Mouse (Mus musculus) MN1 (cell line): ENCODE data around the gene Pdia4.
"Not testable (repeated sequence)": the region's sequence is repeated elsewhere in the genome, so short reads cannot be mapped to it uniquely, and the experiment has no call there.

Source experiments
- DNase-seq: peaks from one replicate; pipeline ENCODE4 v3.0.0-alpha.2; 2016; ENCODE audit warnings: low spot score

The Pdia4 gene

DNA sequence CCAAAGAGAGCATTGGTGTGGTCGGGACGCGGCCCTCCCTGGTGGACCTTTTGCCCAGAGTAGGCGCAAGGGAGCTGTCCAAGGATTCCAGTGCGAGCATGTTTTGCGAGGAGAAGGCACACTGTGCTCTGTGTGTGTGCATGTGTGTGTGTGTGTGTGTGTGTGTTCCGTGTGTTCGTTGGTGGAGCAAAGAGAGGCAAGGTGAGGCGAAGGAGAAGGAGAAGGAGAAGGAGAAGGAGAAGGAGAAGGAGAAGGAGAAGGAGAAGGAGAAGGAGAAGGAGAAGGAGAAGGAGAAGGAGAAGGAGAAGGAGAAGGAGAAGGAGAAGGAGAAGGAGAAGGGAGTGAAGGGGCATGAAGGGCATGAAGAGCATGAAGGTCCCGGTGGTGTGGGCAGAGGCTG lies 50.5 kb downstream of the Pdia4 start:
- DNase-seq, result not testable (repeated sequence)

DNA sequence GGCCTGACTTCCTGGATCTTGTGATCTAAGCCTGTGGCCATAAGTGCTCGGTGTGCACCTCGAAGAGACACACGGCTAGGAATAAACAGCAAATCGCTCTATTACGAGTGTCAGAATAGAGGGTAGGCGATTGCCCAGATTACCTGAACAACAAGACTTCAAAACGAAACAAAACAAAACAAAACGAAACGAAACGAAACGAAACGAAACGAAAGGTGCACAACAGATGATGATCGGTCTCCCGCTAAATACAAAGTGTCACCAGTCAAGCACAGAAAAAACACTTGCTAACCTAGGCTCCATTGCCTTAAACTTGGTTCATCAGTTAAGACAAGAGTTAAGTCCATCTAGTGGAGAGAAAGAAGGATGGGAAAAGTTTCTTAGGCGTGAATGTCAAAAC lies 53.8 kb downstream of the Pdia4 start:
- DNase-seq, result not testable (repeated sequence)

DNA sequence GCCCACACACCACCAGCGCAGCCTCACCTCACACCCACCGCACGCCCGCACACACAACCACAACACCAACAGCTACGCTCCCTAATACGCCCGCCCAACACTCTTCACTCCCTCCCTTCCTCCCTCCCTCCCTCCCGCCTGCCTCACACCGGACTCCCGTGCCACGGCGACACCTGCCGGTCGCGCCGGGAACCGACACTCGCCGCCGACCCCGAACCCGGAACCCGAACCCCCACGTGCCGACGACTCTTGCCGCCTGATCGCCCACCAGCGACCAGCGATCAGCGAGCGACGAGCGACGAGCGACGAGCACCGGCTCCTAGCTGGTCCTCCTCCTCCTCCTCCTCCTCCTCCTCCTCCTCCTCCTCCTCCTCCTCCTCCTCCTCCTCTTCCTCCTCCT lies 55.4 kb downstream of the Pdia4 start:
- not testable (repeated sequence) for DNase-seq

DNA sequence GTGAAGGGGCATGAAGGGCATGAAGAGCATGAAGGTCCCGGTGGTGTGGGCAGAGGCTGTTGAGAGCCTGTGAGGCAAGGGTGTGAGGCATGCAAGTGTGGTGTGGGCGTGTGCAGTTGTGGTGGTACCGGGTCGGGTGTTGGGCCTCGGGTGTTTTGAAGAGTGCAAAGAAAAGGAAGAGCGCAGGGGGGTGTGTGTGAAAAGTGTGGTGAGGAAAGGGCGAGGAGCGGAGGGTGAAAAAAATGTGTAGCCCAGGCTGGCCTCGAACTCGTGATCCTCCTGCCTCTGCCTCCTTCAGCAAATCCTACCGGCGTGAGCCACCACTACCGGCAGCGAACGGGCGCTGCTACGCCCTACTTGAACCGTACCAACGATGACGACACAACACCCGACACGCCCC lies 55.8 kb downstream of the Pdia4 start:
- not testable (repeated sequence) for DNase-seq

DNA sequence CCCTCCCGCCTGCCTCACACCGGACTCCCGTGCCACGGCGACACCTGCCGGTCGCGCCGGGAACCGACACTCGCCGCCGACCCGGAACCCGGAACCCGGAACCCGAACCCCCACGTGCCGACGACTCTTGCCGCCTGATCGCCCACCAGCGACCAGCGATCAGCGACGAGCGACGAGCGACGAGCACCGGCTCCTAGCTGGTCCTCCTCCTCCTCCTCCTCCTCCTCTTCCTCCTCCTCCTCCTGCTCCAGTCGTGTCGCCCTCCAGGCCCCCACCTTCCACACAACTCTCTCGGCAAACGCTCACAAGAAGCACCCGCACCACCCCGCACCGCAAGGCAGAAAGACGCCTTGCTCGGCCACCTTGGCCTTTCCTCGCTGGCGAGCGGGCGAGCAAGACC lies 60.1 kb downstream of the Pdia4 start:
- DNase-seq, result not testable (repeated sequence)

DNA sequence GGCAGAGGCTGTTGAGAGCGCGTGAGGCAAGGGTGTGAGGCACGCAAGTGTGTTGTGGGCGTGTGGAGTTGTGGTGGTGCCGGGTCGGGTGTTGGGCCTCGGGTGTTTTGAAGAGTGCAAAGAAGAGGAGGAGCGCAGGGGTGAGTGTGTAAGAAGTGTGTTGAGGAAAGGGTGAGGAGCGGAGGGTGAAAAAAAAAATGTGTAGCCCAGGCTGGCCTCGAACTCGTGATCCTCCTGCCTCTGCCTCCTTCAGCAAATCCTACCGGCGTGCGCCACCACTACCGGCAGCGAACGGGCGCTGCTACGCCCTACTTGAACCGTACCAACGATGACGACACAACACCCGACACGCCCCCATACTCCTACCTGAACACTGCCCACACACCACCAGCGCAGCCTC lies 64.9 kb downstream of the Pdia4 start:
- not testable (repeated sequence) for DNase-seq

DNA sequence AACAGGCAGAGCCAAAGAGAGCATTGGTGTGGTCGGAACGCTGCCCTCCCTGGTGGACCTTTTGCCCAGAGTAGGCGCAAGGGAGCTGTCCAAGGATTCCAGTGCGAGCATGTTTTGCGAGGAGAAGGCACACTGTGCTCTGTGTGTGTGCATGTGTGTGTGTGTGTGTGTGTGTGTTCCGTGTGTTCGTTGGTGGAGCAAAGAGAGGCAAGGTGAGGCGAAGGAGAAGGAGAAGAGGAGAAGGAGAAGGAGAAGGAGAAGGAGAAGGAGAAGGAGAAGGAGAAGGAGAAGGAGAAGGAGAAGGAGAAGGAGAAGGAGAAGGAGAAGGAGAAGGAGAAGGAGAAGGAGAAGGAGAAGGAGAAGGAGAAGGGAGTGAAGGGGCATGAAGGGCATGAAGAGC lies 65.3 kb downstream of the Pdia4 start:
- DNase-seq, result not testable (repeated sequence)
